Mouse (Mus musculus): ENCODE measurements around the gene Acp2. TPM values are rescaled to one million over a fixed set of nuclear protein-coding genes. Genes with fewer than 3 reads are reported as not detected.

Gene Acp2
- polyA plus RNA-seq (2012; rRNA removed), result 20.4 and 35.5 TPM in 2 replicates

GRCm38 (mm10) chr2:91202222-91202971 lies at the start of gene Acp2, which contains the start of gene Nr1h3:
TSS of gene Acp2 (plus strand) at chr2:91202885.
TSS of gene Nr1h3 (minus strand) at chr2:91202834.

GRCm38 (mm10) chr2:91183711-91184405 lies 18.8 kb upstream of the Acp2 start, which contains the start of gene Madd:
TSS of gene Madd (minus strand) at chr2:91183837.

GRCm38 (mm10) chr2:91236601-91237510 lies 34.2 kb downstream of the Acp2 start, which contains the start of gene Ddb2:
TSS of gene Ddb2 (minus strand) at chr2:91236982.

GRCm38 (mm10) chr2:91255661-91256150 lies 53.0 kb downstream of the Acp2 start, which contains the start of gene Pacsin3:
TSS of gene Pacsin3 (plus strand) at chr2:91255954.

Other genes with a start within 250 kb of the Acp2 start
- gene Rapsn, start 167.3 kb upstream of the Acp2 start, polyA plus RNA-seq (2012; rRNA removed), result 1.1 and 4.6 TPM in 2 replicates
- gene Psmc3, start 148.9 kb upstream of the Acp2 start, polyA plus RNA-seq (2012; rRNA removed), result 256 and 367 TPM in 2 replicates
- gene Slc39a13, start 132.5 kb upstream of the Acp2 start, polyA plus RNA-seq (2012; rRNA removed), result 25.8 and 37.7 TPM in 2 replicates
- 3.5 and 4.8 TPM in 2 replicates for gene Spi1, start 120.5 kb upstream of the Acp2 start, polyA plus RNA-seq (2012; rRNA removed)
- gene Mybpc3, start 84.7 kb upstream of the Acp2 start, polyA plus RNA-seq (2012; rRNA removed), result 8.5 and 12.8 TPM in 2 replicates
- 37.2 and 58.5 TPM in 2 replicates for gene Madd, start 19.0 kb upstream of the Acp2 start, polyA plus RNA-seq (2012; rRNA removed)
- gene Nr1h3, start 51 bp upstream of the Acp2 start, polyA plus RNA-seq (2012; rRNA removed), result 3.1 TPM in 2 replicates
- gene Ddb2, start 34.1 kb downstream of the Acp2 start, polyA plus RNA-seq (2012; rRNA removed), result 14.6 and 23.9 TPM in 2 replicates
- gene Pacsin3, start 53.1 kb downstream of the Acp2 start, polyA plus RNA-seq (2012; rRNA removed), result 33.8 and 60.3 TPM in 2 replicates
- 52.3 and 71.9 TPM in 2 replicates for gene Arfgap2, start 62.1 kb downstream of the Acp2 start, polyA plus RNA-seq (2012; rRNA removed)
- gene 1110051M20Rik, start 241.8 kb downstream of the Acp2 start, polyA plus RNA-seq (2012; rRNA removed), result 47.6 and 49.3 TPM in 2 replicates

Measured in central nervous system, embryonic 11.5 days (tissue).